Mouse (Mus musculus) stomach, postnatal 0 days (tissue): Measurements from ENCODE around the gene Rab43.

Experiments used
- CTCF ChIP-seq: IDR thresholded peaks from 2 replicates; pipeline ENCODE4 v1.5.1; 2016; ENCODE audit warnings: antibody characterized with exemption, low read depth, mild to moderate bottlenecking, moderate library complexity
- EP300 ChIP-seq: optimal IDR thresholded peaks from 2 replicates; pipeline ENCODE3; 2016; ENCODE audit warnings: antibody characterized with exemption

GRCm38 (mm10) chr6:87774466-87774865 is 37.5 kb downstream of the Rab43 start:
- no peak for TF ChIP-seq CTCF
- no peak for TF ChIP-seq EP300
